Mouse (Mus musculus) mouse trophoblast stem cell (cell line): ENCODE results near the gene Padi4.

Source experiments
- in situ Hi-C, 2 experiments: fragments of 300-500 bp; cut with MseI, MboI; formaldehyde crosslinking; loops; 2 replicates in 1 of 2; 3 replicates in 1 of 2; pipeline ENCODE4 v1.15.1; 2025

The Padi4 gene

DNA sequence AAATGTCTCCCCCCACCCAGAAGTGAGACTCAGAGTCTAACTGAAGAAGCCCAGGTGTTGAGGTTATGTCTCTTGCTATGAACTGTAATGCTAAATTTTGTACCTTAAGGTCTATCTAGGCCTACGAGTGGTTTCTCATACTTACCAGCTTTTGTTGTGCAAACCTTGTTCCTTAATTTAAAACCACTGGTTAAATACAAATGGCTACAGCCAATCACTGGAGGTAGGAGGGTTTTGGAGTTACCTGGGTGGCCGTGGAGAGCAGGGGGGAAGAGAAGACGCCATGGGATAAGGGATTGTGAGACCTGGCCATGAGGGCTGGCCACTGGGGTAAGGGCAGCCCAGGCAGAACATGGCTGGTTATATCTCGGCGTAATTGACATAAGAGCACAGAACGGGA lies 14.2 kb upstream of the Padi4 start:
- in situ Hi-C loops, result loop anchor here (5.0 kb wide), 1 partner anchor 114 kb away; no protein-coding TSS in a partner anchor

DNA sequence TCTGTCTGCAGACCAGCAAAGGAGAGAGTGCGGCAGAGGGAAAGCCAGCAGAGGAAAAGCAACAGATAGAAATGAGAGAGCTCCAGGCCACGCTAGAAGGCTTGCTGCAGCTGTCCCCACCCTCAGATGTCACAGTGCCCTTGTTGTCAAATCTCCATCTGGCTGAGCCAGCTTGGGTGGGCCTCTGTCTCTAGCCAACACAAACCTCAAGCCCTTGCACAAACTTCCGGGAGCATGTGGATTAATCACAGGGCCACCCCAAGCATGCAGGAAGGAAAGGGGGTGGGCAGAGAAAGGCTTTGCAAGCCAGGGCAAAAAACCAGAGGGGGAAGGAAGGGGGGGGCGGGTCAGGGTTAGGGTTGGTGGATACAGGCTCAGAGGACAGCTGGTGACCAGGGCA lies 13.4 kb upstream of the Padi4 start:
- in situ Hi-C loops, result loop anchor here (5.0 kb wide), 1 partner anchor 115 kb away; no protein-coding TSS in a partner anchor

DNA sequence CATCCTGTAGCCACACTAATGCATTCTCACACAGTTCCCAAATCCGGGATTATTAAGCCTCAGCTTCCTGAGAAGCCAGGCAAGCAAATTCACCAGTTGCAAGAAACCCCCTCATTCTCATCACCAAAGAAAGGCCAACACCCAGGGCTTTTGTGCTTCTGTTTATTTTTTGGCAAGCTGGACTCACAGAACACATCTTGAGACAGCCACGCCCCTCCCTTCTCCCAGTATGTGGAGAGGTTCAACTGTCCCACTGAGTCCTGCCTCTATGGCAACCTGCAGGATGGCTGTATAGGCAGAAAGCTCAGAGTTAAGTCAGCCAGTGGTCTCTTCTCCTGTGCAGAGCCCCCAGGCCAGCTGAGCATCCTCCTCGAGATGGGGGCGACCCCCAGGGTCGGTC lies 11.2 kb upstream of the Padi4 start:
- in situ Hi-C loops, result loop anchor here (5.0 kb wide), 1 partner anchor 117 kb away; no protein-coding TSS in a partner anchor

DNA sequence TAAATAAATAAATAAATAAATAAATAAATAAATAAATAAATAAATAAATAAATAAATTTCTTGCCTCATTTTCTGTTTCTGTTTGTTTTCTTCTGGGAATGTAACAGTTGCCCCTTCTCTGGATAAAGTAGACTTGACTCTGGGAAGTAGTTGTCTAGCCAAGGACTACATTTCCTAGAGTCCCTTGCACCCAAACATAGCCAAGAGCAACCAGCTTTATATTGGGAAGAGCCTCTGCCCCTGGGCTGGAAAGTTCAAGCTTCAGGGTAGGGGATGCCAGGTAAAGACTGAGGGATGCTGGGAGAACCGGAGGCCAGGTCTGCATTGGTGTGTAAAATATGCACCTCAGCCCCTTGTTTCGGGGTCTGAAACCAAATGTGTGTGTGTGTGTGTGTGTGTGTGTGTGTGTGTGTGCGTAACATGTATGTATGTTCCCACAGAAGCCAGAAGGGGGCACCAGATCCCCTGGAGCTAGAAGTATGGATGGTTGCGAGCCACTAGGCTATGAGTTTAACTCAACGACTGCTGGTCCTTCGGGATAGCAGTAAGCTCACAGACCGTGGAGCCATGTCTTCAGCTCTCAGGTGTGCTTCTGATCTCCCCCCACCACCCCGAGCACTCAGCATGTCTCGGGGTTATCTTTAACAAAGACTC lies 10.4 kb upstream of the Padi4 start:
- in situ Hi-C loops, result no loop called here

DNA sequence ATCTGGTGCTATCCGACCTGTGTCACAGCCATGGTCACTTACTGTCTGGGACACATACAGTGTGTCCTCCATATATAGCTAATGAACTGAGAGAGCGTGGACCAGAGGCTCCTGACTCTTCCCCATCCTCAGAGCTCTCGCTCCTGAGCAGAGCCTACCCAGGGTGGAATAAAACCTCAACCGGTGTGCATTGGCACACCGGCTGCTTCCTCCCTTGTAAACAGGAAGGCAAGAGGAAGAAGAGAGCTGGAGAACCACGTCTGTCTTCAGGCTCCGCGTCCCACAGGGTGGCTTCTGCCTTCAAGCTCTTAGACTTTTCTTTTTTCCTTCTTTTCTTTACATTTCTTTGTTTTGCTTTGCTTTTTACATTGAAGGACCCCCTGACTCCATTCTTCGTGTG lies 8.8 kb upstream of the Padi4 start:
- in situ Hi-C loops, result no loop called here

DNA sequence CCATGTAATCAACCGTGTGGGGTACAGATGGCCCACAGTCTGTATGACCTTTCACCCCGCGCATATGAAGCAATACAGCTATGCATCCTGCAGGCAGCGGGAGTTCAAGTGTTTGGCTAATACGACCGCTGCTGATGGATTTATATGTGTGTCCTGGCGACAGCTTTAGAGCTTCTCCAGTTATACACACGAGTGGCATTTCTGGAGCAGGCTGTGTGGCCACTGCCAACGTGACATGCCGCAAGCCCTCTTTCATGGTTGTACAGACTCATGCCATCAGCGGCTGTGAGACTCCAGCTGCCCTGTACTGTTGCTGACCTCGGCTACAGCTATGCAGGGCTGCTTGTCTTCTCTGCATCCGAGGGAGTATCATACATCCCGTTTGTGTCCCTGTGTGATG lies 6.5 kb upstream of the Padi4 start:
- in situ Hi-C loops, result no loop called here

DNA sequence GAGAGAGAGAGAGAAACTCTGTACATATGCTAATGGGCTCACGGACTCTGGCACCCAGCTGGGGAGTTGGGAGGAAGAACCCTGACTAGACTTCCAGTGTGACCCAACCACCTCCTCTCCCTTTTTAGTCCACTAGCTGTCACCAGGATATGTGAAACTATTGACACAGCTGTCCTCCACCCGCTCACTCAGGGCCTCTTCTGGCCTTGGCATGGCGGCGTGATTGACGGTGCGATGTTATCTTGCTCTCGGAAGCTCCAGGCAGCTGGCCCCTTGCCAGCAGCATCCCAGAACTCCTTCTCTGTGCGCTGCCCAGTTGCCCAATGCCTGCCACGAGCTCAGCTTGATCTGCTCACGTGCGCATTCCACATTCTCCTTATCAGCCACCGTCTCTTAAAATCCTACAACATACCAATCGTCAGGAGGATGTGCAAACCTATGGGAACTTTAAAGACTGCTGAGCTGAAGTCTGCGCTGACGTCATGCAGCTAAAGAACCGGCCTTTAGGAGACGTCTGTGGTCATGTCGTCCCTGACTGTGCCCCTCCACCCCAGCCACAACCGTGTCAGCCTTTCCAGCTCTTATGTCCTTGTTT lies 5.9 kb upstream of the Padi4 start:
- in situ Hi-C loops, result no loop called here

DNA sequence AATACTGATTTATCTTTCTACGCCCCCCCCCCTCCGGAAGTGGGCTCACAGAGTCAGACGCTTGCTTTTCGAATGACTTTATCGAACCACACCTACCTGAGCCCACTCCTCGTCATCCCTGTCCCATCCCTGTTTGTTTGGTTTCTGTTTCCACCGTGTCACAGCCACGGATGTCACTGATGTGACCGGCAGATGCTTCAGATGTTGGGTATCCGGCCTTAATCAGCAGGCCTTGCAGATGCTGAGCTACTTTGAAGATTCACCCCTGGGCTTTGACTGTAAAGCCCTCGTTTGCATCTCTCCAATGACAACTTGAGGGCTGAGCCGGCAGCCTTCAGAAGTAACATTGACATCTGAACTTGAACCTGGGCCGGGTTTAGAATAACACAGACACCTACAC lies 2.6 kb upstream of the Padi4 start:
- in situ Hi-C loops, result no loop called here

DNA sequence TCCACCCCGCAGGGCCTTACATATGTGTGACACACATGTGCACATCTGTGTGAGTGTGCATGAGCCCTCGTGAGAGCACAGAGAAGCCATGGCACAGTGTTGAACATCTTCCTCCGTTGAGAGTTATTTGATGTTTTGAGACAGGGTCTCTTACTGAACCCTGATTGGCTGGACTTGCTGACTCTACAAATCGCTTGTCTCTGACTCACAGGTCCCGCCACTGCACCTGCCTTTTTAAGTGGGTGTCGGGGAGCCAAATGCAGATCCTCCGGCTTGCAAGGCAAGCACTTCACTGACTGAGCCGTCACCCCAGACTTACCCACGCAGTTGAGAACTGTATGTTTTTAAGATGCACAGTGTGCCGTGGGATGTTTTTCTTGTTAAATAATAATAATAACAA lies 1.8 kb upstream of the Padi4 start:
- in situ Hi-C loops, result no loop called here

DNA sequence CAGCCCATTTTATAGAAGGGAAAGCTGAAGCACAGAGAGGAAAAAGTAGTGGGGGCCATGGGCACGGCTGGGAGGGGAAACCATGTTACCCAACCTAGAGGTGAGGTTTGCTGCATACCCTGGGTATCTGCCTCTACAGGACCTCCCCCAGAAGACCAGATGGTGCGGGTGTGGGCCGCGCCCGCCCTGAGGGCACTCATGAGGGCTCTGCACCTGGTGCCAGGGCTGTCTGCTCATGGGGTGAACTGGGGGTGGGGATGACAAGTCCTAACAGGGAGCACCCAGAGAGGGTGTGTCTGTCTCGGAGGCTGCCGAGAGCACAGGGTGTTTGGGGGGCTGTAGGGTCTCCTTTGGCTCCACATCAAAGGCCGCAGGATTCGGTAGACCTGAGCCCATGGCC lies 857 bp upstream of the Padi4 start:
- in situ Hi-C loops, result no loop called here

DNA sequence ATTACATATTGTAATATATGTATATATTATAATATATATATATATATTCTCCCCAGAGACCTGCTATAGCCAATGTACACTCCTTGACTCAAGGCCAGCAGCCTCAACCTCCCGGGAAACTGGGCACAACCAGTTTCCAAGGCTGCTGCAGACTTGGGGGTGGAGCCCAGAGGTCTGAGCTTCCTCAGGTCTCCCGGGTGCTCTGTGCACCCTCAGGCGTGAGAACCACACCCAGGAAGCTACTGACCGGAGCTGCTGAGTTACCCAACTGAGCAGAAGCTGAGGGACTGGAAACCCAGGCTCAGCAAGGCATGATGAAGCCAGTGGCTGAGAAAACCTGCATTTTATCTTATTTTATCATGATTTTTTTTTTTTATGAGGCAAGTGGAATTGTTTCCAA lies 2.9 kb downstream of the Padi4 start:
- in situ Hi-C loops, result no loop called here

DNA sequence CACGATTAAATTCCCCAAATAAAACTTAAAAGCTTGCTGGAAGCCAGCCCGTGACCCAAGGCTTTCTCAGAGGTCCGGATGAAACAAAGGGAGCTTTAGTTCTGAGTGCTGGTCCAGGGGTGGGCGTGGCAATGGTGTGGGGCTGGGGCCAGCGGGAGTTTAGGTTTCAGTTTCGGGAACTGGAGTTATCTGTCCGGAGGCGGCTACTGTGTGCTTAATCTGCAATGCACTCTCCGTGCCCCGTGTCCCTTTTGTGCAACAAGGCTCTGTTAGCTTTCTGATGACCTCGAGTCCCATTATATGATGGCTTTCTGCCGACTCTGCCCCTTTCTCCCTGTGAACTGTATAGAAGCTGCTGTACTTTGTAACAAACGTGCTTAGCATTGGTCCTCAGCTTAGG lies 3.6 kb downstream of the Padi4 start:
- in situ Hi-C loops, result no loop called here

DNA sequence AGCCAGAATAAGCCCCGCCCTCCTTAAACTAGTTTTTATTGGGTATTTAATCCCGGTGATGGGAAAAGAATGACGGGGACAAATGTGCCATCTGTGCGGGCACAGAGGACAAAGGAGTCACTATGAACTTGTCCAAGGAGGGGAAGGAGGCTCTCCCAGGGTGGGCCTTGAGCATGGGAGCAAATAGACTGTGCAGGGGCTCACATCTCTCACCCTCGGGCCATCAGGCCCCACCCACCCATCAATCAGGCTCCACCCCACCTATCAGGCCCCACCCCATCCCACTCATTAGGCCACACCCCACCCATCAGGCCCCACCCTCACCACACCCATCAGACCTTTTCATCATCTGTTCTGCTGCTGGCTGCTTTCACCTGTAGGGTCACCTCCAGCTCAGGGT lies 5.1 kb downstream of the Padi4 start:
- in situ Hi-C loops, result no loop called here

DNA sequence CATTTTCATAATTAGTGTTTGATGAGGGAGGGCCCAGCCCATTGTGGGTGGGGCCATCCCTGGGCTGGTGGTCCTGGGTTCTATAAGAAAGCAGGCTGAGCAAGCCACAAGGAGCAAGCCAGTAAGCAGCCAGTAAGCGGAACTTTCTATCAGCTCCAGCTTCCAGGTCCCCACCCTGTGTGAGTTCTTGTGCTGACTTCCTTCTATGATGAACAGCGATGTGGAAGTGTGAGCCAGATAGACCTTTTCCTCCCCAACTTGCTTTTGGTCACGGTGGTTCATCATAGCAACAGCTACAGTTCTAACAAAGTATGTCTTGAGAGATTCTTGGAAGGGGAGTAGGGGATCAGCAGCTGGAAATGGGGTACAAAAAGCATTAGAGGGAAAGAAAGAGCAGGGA lies 8.1 kb downstream of the Padi4 start:
- in situ Hi-C loops, result no loop called here

DNA sequence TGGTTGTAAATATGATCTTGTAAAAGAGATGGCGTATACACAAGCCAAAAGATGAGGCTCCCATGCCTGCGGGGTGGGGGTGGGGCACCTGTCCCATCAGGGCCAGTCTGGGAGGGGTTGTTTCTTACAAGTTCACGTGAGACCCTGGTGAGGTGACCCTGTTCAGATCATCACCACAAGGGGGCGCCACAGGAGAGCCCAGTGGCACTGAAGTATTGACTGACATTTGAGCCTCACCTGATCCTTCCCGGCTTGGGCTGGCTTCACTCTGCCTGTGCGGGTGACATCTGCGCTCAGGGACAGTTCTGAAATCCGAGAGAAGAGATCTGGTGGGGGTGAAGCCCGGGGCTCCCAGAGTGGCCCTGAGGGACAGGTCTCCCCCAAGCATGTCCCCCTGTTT lies 10.9 kb downstream of the Padi4 start:
- in situ Hi-C loops, result no loop called here

DNA sequence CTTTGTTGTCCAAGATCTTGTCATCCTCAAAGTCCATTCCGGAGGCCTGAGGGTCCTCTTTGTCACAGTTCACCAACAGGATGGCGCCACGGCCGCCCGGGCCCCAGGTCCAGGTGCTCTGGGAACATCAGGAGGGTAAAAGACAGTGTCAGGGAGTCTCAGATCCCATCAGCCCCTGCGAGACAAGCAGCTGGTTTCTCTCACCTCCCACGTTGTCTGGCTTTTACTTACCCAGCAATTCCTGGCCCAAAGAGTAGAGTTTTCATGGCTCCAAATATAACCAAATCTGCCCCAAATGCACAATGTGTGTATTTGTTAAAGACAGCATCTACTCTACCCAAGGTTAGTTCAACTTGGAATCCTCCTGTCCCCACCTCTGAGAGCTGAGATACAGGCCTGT lies 12.4 kb downstream of the Padi4 start:
- in situ Hi-C loops, result no loop called here

DNA sequence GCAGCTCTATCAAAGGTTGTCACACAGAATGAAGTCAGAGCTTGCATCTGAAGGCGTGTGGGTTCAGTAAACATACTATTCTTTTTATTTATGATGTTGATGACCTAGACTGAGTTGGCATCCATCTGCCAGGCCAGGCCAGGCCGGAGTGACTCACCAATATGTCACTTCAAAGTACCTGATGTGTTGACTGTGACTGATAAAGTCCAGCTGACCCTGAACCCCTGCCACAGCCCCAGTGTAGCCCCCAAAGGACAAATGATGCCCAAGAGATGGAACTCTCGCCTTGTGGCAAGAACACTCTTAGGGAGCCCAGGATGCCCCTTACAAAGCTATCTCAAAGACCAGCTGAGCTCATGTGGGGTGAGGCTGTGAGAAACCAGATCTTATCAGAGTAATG lies 18.2 kb downstream of the Padi4 start:
- in situ Hi-C loops, result no loop called here

DNA sequence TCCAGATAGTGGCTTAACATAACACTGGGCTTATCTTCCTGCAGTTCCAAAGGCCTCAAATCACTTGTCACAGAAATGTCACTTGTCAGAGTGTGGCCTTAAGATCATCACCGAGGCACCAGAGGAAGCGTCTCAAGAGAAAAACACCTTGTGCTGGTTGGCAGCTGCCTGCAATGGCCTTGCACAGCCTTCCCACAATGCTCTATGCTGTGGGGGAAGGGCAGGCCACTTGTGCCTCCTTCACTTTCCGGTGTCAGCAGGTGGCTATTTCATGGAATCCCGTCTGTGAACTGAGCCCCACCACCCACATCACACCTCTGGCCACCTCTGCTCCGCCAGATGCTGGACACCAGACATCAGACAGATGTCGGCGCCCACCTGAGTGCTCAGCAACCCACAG lies 20.7 kb downstream of the Padi4 start:
- in situ Hi-C loops, result no loop called here

DNA sequence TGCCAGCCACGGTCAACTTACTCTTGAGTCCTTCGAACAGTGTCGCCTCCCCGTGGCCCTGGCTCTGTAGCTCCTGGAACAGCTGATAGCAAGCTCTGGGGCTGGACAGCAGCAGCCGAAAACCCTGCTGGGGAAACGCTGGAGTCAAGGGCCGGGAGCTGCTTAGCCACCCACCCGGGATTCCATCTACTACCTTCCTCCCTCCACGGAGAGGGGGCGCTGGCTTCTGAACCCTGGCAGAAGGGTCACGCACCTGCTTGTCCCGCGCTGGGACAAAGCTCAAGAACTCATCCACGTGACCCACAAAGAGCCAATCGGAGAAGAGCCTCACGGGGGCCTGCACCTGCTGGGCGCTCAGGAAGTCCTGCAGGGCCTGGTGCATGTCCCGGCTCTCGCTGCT lies 23.7 kb downstream of the Padi4 start:
- in situ Hi-C loops, result no loop called here

DNA sequence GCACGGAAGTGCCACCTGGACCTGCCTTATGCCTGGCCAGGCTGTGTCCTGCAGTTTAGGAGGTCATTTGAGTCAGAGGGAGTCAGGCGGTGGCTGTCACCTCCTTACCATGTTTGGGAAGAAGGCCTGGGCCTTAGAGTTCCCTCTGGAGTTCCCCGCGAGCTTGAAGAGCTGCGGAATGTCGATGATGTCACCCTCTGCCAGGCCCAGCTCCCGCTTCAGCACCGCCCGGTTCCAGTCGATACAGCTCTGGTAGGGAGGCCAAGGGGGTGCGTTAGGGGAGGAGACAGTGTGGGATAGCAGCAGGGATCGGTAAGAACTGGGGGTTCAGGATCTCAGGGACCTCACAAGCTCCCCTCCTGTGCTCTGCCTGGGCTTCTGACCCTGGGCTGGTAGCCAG lies 26.1 kb downstream of the Padi4 start:
- in situ Hi-C loops, result no loop called here

DNA sequence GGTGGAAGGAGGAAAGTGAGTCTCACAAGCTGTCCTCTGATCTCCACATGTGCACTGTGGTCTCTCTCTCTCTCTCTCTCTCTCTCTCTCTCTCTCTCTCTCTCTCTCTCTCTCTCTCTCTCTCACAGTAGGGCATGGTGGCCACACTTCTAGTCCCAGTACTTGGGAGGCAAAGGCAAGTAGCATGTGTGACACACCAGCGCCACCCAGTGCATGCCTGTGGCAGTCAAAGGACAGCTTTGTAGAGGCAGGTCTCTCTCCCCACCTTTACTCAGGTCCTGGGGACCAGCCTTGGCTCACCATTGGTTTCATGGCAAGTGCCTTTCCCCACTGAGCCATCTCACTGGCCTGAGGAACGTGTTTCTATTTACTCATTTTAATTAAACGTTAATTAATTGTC lies 29.4 kb downstream of the Padi4 start:
- in situ Hi-C loops, result no loop called here

DNA sequence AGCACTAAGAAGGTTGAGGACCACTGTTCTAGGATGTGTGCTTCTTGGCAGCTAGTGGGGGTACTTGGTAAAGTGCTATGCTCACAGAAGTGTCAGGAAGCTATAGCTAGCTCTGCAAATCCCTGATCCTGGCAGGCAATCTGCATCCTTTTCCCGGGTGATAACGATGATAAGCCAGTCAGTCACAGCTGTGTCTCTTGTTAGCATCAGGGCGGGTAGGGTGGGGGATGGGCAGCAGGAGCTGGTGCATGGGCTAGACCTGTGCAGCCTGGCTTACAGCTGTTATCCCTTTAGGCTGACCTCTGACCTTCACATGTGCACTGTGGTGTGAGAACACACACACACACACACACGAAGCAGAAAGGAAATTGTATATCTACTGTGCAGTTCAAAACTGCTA lies 30.9 kb downstream of the Padi4 start:
- in situ Hi-C loops, result no loop called here

DNA sequence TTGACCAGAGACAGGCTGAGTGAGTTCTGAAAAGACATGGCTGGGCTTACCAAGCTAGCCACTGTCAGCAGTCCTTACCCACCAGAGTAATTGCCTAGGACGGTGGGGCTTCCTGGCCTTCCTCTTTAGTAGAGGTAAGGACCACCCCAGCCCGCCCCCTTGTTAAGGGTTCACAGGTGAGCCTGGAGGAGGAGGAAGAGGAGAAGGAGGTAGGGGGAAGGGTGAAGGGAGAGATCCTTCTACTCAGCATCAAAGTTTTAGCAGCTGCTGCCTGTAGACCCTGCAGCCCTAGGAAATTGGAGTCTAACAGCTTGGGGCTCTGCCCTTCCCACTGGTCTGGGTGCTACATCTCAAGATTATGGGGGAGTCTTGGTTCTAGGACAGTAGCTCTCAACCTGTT lies 31.5 kb downstream of the Padi4 start, which contains the start of gene Padi6:
TSS of gene Padi6 (minus strand) at position 101 of the 400 bp plus-strand sequence.
- in situ Hi-C loops, result no loop called here

DNA sequence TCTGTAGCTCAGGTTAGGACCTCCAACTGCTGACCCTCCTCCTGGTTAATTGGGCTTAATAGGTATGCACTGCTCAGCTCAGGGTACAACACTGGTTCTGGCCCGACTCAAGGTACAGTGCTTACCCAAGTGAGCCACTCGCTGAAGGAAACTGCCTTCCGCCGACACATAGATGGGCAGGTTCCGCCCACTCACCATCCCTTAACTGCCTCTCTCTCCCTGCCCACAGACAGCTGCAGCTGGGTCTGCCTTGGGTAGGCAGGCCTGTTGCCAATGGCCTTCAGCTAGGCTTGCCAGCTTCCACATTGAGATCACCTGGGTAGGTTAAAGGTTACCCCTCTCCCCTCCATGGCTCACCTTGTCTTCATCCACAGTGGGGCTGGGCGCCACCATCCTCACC lies 32.6 kb downstream of the Padi4 start:
- in situ Hi-C loops, result no loop called here
